8 mouse cellular contexts compared by ENCODE assay signal in genomic region chr1:191254448-191254847, GRCm38 (mm10). TPM values are rescaled to one million over a fixed set of nuclear protein-coding genes. Genes with fewer than 3 reads are reported as not detected.
DNase-seq lines count a peak whose midpoint lies in the region; TF ChIP-seq lines count a peak whose summit lies in the region.

No protein-coding gene starts in this region.

- peaks cover 5% of the 10 kb centered on the region; the same call in 1 of the 2 replicates for H3K4me1 ChIP-seq in cerebellum, adult 2 months (ENCODE audit: control insufficient read depth, insufficient read depth, low read length)

- TF ChIP-seq POLR2A in cerebellum, adult 2 months (IDR thresholded peaks at IDR 0.05; ENCODE audit: borderline replicate concordance, insufficient read depth, low read length) = no peak

- no peaks in the 10 kb centered on the region for H3K27me3 ChIP-seq in cerebellum, adult 2 months (ENCODE audit: control insufficient read depth, insufficient read depth, low read length)

- no peak overlapping the region for H3K27ac ChIP-seq in cerebellum, adult 2 months (ENCODE audit: insufficient read depth, low read length)

- 50% methylated on average over 5 of the region's 5 CpGs for WGBS in cerebellum, adult 2 months

- no peak for TF ChIP-seq CTCF in cerebellum, adult 2 months (IDR thresholded peaks at IDR 0.05; ENCODE audit: borderline replicate concordance, insufficient read depth, low read depth, low read length)

- H3K4me3 ChIP-seq in cerebellum, adult 2 months (replicated peaks; ENCODE audit: insufficient read depth, low read depth, low read length) = no peak overlapping the region

- peak; percentile 84 to 95 for DNase-seq in adrenal gland, adult (ENCODE audit: inconsistent age in 2 of 2, low spot score in 1 of 2)
- DNase-seq in adrenal gland, postnatal 4 days (ENCODE audit: low spot score in 2 of 2) = no peak
- DNase-seq in 416B (ENCODE audit: low read depth) = peak; percentile 49
- peak; percentile 72 for DNase-seq in gastrocnemius, postnatal 25 days
- peak; percentile 68 to 75 for DNase-seq in lung, adult 18-20 months
- no peak for DNase-seq in cerebellum, adult 2 months
- no peak for DNase-seq in thymus, postnatal 14 days
- no peak for DNase-seq in thymus, postnatal 25 days

RNA-seq across cellular contexts. Expression of gene Atf3, which starts 36.6 kb away (rescaled TPM):
- total RNA-seq in adrenal gland, postnatal 4 days (2021) = 1 to 10 TPM; 1.8 to 2.3 TPM
- total RNA-seq in gastrocnemius, postnatal 25 days (2021) = 10 to 100 TPM in 1 of 2 experiments, 1 to 10 TPM in 1; 7.0 to 12.6 TPM
- polyA plus RNA-seq in cerebellum, adult 2 months (2012; rRNA removed) = 1.00 and 1.1 TPM in 2 replicates

Comparison
In these comparisons a context has a peak if more than half of its experiments do, and no peak if none do; other contexts are left out.
1. DNase-seq: peak in adrenal gland, adult (2 of 2), 416B (single experiment), gastrocnemius, postnatal 25 days (single experiment) and lung, adult 18-20 months (2 of 2); none in adrenal gland, postnatal 4 days (0 of 2), cerebellum, adult 2 months (0 of 2), thymus, postnatal 14 days (single experiment) and thymus, postnatal 25 days (single experiment).